Mouse (Mus musculus) hindbrain, embryonic 11.5 days (tissue): ENCODE data around the gene Sp3. TPM values are rescaled to one million over a fixed set of nuclear protein-coding genes. Genes with fewer than 3 reads are reported as not detected.
"Not testable (repeated sequence)": the region's sequence is repeated elsewhere in the genome, so short reads cannot be mapped to it uniquely, and the experiment has no call there.

ENCODE experiments used
- ATAC-seq: fragments of 200-750 bp; cut with Nextera tagmentation; 2 replicates; pipeline ENCODE4 v1.8.0; 2017; ENCODE audit warnings: mild to moderate bottlenecking, moderate TSS enrichment, moderate library complexity; ENCODE audit not compliant: low FRiP score
- DNase-seq: peaks from one replicate; pipeline ENCODE4 v3.0.0-alpha.2; 2015; ENCODE audit warnings: low spot score
- H3K27ac ChIP-seq: fragments of 300-500 bp; sonication (generic); 2 replicates; pipeline ENCODE4 v1.5.1; 2014; ENCODE audit warnings: mild to moderate bottlenecking, low read depth, low read length
- H3K27me3 ChIP-seq: fragments of 300-500 bp; sonication (generic); 2 replicates; pipeline ENCODE4 v1.6.1; 2014; ENCODE audit warnings: mild to moderate bottlenecking, low read length, moderate library complexity, mixed read lengths; ENCODE audit not compliant: control insufficient read depth, insufficient read depth
- H3K36me3 ChIP-seq: fragments of 300-500 bp; sonication (generic); 2 replicates; pipeline ENCODE4 v1.6.1; 2014; ENCODE audit warnings: mild to moderate bottlenecking, low read length, moderate library complexity, mixed read lengths; ENCODE audit not compliant: control insufficient read depth, insufficient read depth
- H3K4me1 ChIP-seq: fragments of 300-500 bp; sonication (generic); replicated peaks from 2 replicates; pipeline ENCODE4 v1.6.1; 2014; ENCODE audit warnings: low read length, mixed read lengths; ENCODE audit not compliant: control insufficient read depth, insufficient read depth
- H3K4me2 ChIP-seq: fragments of 300-500 bp; sonication (generic); replicated peaks from 2 replicates; pipeline ENCODE4 v1.6.1; 2014; ENCODE audit warnings: mild to moderate bottlenecking, low read depth, low read length
- H3K4me3 ChIP-seq: fragments of 300-500 bp; sonication (generic); 2 replicates; pipeline ENCODE4 v1.5.1; 2014; ENCODE audit warnings: low read depth, low read length
- H3K9ac ChIP-seq: fragments of 300-500 bp; sonication (generic); 2 replicates; pipeline ENCODE4 v1.6.1; 2014; ENCODE audit warnings: low read depth, low read length
- H3K9me3 ChIP-seq: fragments of 300-500 bp; sonication (generic); 2 replicates; pipeline ENCODE4 v1.6.1; 2016; ENCODE audit warnings: low read length; ENCODE audit not compliant: control insufficient read depth
- WGBS: fragments of 180-500 bp; shearing (Covaris S2); extraction: QIAGEN DNeasy Blood & Tissue Kit; methylation state at CpG from one replicate; pipeline ENCODE4 v1.1.7; 2014; 5-methylcytosine and 5-hydroxymethylcytosine counted together
- polyA plus RNA-seq: library from polyadenylated mRNA; unstranded; fragments of >200 nt; fragmentation: Nextera tagmentation; extraction: Ambion mirVana; gene quantifications from 2 replicates; pipeline ENCODE4 v1.2.1, GENCODE M21; 2014

Sp3 gene
- polyA plus RNA-seq, 1 experiment from 2014 or later: 66.3 TPM

DNA sequence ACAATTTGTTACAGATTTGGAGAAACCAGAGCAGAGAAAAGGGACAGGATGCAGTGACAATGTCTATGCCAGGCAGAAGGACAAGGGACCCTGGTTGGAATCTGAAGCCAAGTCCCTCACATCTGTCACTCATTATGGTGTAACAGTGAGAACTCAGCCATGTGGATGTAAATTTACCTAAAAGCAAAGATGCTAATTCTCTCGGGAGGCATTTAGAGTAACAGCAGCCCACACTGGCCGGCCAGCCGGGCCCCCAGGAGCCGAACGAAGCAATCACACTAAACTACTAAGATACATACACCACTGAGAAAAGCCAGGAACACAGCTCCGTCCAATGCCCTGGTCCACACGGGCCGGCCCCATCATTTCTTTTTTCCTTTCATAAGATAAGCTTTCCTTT is 73.5 kb downstream of the Sp3 start:
- ATAC-seq (no peak), DNase-seq (no peak)
- 60% methylated on average over 8 of the region's 8 CpGs for WGBS

DNA sequence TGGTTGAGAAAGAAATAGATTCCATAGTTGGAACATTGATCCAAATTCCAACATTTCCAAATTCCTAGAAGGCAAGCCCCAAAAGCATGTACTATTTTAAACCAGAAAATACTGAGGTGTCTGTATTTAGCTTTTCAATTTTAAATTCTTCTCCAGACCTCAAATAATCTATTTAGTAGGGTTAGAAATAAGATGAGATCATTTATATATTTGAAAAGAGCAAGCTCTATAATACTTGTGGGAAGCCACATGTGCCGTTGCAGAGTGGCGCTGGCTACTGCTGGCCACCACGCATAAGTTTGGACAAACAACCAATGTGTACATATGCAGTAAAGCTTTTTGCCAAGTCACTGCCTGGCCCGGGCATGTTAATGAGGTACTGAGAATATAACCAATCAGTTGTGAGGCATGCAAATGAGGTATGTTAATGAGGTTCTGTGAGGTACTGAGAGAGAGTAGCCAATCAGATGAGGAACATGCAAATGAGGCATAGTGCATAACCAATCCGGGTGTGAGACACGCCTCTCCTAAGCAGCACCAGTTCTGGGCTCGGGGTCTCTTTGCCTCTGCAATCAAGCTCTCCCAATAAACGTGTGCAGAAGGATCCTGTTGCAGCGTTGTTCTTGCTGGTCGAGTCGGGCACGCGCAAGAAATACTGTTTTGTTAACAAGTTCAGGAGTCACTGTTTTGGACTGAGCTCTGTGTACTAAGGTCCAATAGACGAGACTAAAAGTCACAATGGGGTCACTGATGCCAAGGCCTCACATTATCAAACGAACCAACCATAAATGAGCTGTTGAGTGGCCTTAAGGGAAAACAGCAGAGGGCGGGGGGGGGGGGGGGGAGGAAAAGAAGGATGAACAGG is 77.2 kb downstream of the Sp3 start:
- not testable (repeated sequence) for ATAC-seq, H3K27me3 ChIP-seq, H3K36me3 ChIP-seq, H3K9me3 ChIP-seq, H3K4me3 ChIP-seq, H3K27ac ChIP-seq, H3K4me1 ChIP-seq, H3K4me2 ChIP-seq, DNase-seq, H3K9ac ChIP-seq
- 93% methylated on average over 16 of the region's 16 CpGs for WGBS

More for the DNA sequence above, 73.5 kb downstream of the Sp3 start:
- Histone ChIP-seq H3K27me3 (no peaks in the 10 kb centered on the region), H3K9ac (no peak overlapping the region), H3K4me2 (no peak overlapping the region), H3K4me3 (no peak overlapping the region), H3K9me3 (no peaks in the 10 kb centered on the region), H3K36me3 (no peaks in the 10 kb centered on the region), H3K27ac (no peak overlapping the region), H3K4me1 (no peaks in the 10 kb centered on the region)

DNA sequence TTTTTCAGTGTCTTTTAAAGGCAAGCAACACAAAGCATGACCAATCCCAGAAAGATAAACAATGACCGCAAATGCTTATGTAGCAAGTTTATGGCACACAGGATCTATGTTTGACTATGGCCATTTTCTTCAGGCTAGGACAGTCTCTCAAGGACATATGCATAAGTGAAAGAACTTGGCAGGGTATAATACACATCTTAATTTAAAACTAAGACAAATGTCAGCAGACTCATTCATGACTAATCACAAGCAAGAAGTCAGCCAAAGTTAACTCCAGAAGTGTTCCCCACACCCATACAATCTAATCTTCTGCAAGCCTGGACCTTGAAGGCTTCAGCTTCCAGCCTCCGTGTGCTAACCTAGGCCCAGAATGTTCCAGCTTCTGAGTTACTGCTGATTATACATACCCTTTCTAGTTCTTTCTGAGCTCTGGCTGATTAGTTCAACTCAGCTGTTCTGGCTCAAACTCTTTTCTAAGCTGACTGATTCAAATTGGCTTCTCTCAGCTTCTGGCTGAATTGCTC is 81.4 kb downstream of the Sp3 start:
- H3K4me2 ChIP-seq: no peak overlapping the region
- H3K9ac ChIP-seq: no peak overlapping the region
- H3K27ac ChIP-seq: no peak overlapping the region
- H3K4me1 ChIP-seq: no peaks in the 10 kb centered on the region
- WGBS: 98% methylated on average over 2 of the region's 2 CpGs
- H3K27me3 ChIP-seq: no peaks in the 10 kb centered on the region
- no peak for DNase-seq
- H3K4me3 ChIP-seq: no peak overlapping the region
- ATAC-seq: no peak
- H3K9me3 ChIP-seq: no peaks in the 10 kb centered on the region
- H3K36me3 ChIP-seq: no peaks in the 10 kb centered on the region

DNA sequence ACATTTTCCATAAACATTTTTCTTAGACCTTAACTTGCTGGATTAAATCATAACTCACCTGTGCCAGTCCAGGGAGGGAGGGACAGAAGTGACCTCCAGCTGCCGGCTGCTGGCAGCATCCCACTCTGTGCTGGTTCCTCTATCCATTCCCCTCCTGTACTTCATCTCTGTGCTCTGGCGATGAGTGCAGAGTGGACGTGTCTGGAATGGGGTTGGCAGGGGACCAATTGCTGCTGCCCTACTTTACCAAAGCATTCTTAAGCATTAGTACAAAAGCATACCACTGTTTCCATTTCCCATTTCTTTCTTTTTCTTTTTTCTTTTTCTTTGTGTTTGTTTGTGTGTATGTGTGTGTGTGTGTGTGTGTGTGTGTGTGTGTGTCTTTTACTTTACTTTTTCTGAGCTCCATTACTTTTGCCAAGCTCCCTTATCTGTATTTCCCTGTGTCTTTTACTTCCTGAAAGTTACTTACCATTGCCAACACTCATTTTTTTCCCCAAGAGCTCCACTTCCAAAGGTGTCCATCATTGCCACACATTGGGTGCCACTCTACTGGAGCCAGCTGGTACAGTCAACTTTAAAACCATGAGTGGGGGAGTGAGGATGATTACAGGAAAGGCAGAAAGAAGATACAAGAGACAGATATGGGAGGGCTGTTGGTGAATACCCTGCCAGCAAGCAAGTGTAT is 82.0 kb downstream of the Sp3 start:
- H3K9ac ChIP-seq: no peak overlapping the region
- H3K36me3 ChIP-seq: no peaks in the 10 kb centered on the region
- no peak for DNase-seq
- H3K9me3 ChIP-seq: no peaks in the 10 kb centered on the region
- WGBS: 80% methylated on average over 3 of the region's 3 CpGs
- no peaks in the 10 kb centered on the region for H3K4me1 ChIP-seq
- H3K4me3 ChIP-seq: no peak overlapping the region
- no peaks in the 10 kb centered on the region for H3K27me3 ChIP-seq
- no peak for ATAC-seq
- H3K4me2 ChIP-seq: no peak overlapping the region
- H3K27ac ChIP-seq: no peak overlapping the region

DNA sequence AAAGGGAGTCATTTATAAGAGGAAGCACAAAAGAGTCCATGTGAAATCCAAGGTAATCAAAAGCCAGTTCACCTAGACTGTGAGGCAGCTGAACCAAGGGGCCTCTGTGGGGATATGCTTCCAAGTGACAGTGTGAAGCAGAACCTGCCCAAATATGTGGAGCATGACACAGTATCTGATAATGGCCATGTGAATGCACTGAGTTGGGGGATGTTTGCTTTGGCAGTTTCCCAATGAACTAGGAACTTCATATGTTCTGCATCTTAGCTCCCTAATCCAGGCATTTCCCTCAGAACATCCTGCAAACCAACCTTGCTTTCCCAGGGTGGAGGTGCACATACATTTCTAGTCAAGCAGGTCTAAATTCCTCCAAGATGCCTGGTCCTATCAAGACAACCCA is 90.4 kb downstream of the Sp3 start:
- H3K4me1 ChIP-seq: no peaks in the 10 kb centered on the region
- no peak overlapping the region for H3K4me3 ChIP-seq
- H3K27me3 ChIP-seq: no peaks in the 10 kb centered on the region
- H3K4me2 ChIP-seq: no peak overlapping the region
- DNase-seq (no peak), ATAC-seq (no peak)
- no peaks in the 10 kb centered on the region for H3K9me3 ChIP-seq
- no peak overlapping the region for H3K27ac ChIP-seq
- H3K36me3 ChIP-seq: no peaks in the 10 kb centered on the region
- H3K9ac ChIP-seq: no peak overlapping the region

Other genes with a start within 250 kb of the Sp3 start
- not detected in 2 replicates for gene Gm11084, start 6.3 kb upstream of the Sp3 start, polyA plus RNA-seq
- 97.6 and 100 TPM in 2 replicates for gene Ola1, start 238.5 kb upstream of the Sp3 start, polyA plus RNA-seq